Mouse (Mus musculus) left cerebral cortex, postnatal 14 days (tissue): Measurements from ENCODE around the gene Arid1b. TPM values are rescaled to one million over a fixed set of nuclear protein-coding genes. Genes with fewer than 3 reads are reported as not detected.

Source experiments
- DNase-seq, 2 experiments: peaks; one replicate each; pipeline ENCODE4 v3.0.0; 2021 to 2022; ENCODE audit warnings: low spot score in 2 of 2, mixed read lengths in 1 of 2
- intact Hi-C: fragments of 180-260 bp; cut with DNase I; formaldehyde crosslinking; loops from one replicate; pipeline ENCODE4 v1.15.1; 2025
- long read RNA-seq, 2 experiments: library from polyadenylated mRNA; stranded (forward); transcript quantifications; one replicate each; pipeline ENCODE4 v2.0.0; 2021
- total RNA-seq, 2 experiments: library from RNA; stranded (reverse); gene quantifications; 2 replicates each; pipeline ENCODE4 v1.2.3; 2021

Gene Arid1b
- total RNA-seq = 10 to 100 TPM; 77.7 to 79.6 TPM
- long read RNA-seq, experiment 1, full-length matches to known transcripts = 1 of 34 reads
- long read RNA-seq, experiment 1, partial matches to known transcripts = 28 of 34 reads
- long read RNA-seq, experiment 1, other reads (novel, unspliced or antisense) = 5 of 34 reads
- long read RNA-seq, experiment 2, full-length matches to known transcripts = 3 of 26 reads
- long read RNA-seq, experiment 2, partial matches to known transcripts = 21 of 26 reads
- long read RNA-seq, experiment 2, other reads (novel, unspliced or antisense) = 2 of 26 reads

- intact Hi-C loops = loop anchor here (1.0 to 10.0 kb wide), 3 partner anchors 86 to 411 kb away; no protein-coding TSS in a partner anchor
Observed at GRCm38 (mm10) chr17:4993840-4994503, at the start of gene Arid1b. Arid1b (plus strand) TSS chr17:4994332.

GRCm38 (mm10) chr17:4945311-4945751 lies 48.8 kb upstream of the Arid1b start:
- intact Hi-C loops = no loop called here
- no peak for DNase-seq

More at GRCm38 (mm10) chr17:4993840-4994503, at the start of gene Arid1b:
- DNase-seq = peak; percentile 77 to 81

- DNase-seq = no peak
Observed at GRCm38 (mm10) chr17:4945871-4946331, 48.2 kb upstream of the Arid1b start.

GRCm38 (mm10) chr17:4946421-4946974 lies 47.6 kb upstream of the Arid1b start:
- intact Hi-C loops = no loop called here

More at GRCm38 (mm10) chr17:4945871-4946331, 48.2 kb upstream of the Arid1b start:
- intact Hi-C loops = no loop called here

GRCm38 (mm10) chr17:4947013-4947412 lies 47.1 kb upstream of the Arid1b start:
- intact Hi-C loops = no loop called here
- no peak for DNase-seq

More at GRCm38 (mm10) chr17:4946421-4946974, 47.6 kb upstream of the Arid1b start:
- no peak for DNase-seq

GRCm38 (mm10) chr17:4947439-4947838 lies 46.7 kb upstream of the Arid1b start:
- DNase-seq = no peak
- intact Hi-C loops = no loop called here

GRCm38 (mm10) chr17:4948501-4948900 lies 45.6 kb upstream of the Arid1b start:
- DNase-seq = no peak
- intact Hi-C loops = no loop called here

- intact Hi-C loops = no loop called here
Observed at GRCm38 (mm10) chr17:4954431-4954830, 39.7 kb upstream of the Arid1b start.

GRCm38 (mm10) chr17:4964192-4964877 lies 29.8 kb upstream of the Arid1b start:
- intact Hi-C loops = no loop called here
- peak in 1 of 2 experiments; percentile 9 for DNase-seq

More at GRCm38 (mm10) chr17:4954431-4954830, 39.7 kb upstream of the Arid1b start:
- DNase-seq = no peak

- DNase-seq = no peak
- intact Hi-C loops = no loop called here
Observed at GRCm38 (mm10) chr17:4967201-4967600, 26.9 kb upstream of the Arid1b start.

GRCm38 (mm10) chr17:4968035-4968434 lies 26.1 kb upstream of the Arid1b start:
- intact Hi-C loops = no loop called here
- DNase-seq = no peak

GRCm38 (mm10) chr17:4968878-4969277 lies 25.3 kb upstream of the Arid1b start:
- intact Hi-C loops = no loop called here
- no peak for DNase-seq

GRCm38 (mm10) chr17:4972261-4972660 lies 21.9 kb upstream of the Arid1b start:
- intact Hi-C loops = no loop called here
- DNase-seq = no peak

- peak; percentile 37 to 71 for DNase-seq
- intact Hi-C loops = no loop called here
Observed at GRCm38 (mm10) chr17:4974736-4975135, 19.4 kb upstream of the Arid1b start.

- DNase-seq = no peak
Observed at GRCm38 (mm10) chr17:4980151-4980550, 14.0 kb upstream of the Arid1b start.

GRCm38 (mm10) chr17:4982819-4983218 lies 11.3 kb upstream of the Arid1b start:
- intact Hi-C loops = no loop called here
- no peak for DNase-seq

More at GRCm38 (mm10) chr17:4980151-4980550, 14.0 kb upstream of the Arid1b start:
- intact Hi-C loops = no loop called here

GRCm38 (mm10) chr17:4984691-4985090 lies 9.4 kb upstream of the Arid1b start:
- DNase-seq = no peak
- intact Hi-C loops = no loop called here

- intact Hi-C loops = loop anchor here (5.0 to 10.0 kb wide), 2 partner anchors 214 to 414 kb away; no protein-coding TSS in a partner anchor
- no peak for DNase-seq
Observed at GRCm38 (mm10) chr17:4990911-4991560, 3.1 kb upstream of the Arid1b start.

- no peak for DNase-seq
- intact Hi-C loops = loop anchor here (5.0 to 10.0 kb wide), 2 partner anchors 214 to 413 kb away; no protein-coding TSS in a partner anchor
Observed at GRCm38 (mm10) chr17:4991600-4991999, 2.5 kb upstream of the Arid1b start.
